Comparison of ENCODE assay signal across 28 mouse cellular contexts in the genomic region with DNA sequence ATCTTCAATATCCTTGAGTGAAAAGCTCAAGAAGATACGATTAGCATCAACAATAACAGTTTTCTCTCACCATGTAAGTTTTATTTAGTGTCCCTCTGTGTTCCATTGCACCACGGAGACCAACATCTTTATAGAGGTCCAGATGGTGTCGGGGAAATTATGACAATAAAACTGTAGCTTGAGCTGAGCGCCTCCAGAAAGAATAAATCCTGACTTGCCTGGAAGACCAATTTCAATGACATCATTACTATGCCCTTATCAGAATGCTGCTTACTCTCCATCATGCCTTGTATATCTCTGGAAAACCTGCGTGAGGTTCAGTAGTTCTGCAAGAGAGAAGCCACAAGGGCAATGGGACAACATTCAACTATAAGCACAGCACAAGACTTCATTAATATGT.
A peak's percentile ranks its signal among the peaks of the same experiment; 100 is the strongest.
DNase-seq lines count a peak whose midpoint lies in the region; ATAC-seq lines count a peak whose summit lies in the region.
"Had no signal": no experiment of that assay in that cellular context is flagged by ENCODE, and none has a peak within 500 bp of the region (broad histone marks: within the 10 kb centered on the region; RNA-seq: fewer than 3 reads in every experiment).

No protein-coding gene starts in this region.

- no peaks in the 10 kb centered on the region for H3K27me3 ChIP-seq in midbrain, embryonic 11.5 days (ENCODE audit: control insufficient read depth, insufficient read depth, low read length)
- H3K27me3 ChIP-seq in midbrain, embryonic 16.5 days (ENCODE audit: control insufficient read depth, insufficient read depth, low read depth, low read length), result no peaks in the 10 kb centered on the region
- H3K27me3 ChIP-seq in neural tube, embryonic 14.5 days (ENCODE audit: control insufficient read depth, insufficient read depth, low read length), result no peaks in the 10 kb centered on the region
- H3K27me3 ChIP-seq: CH12.LX; embryonic facial prominence, embryonic 13.5 days; embryonic facial prominence, embryonic 15.5 days; forebrain, embryonic 12.5 days; Patski had no signal

- H3K4me3 ChIP-seq in midbrain, embryonic 11.5 days (ENCODE audit: low read depth, low read length), result no peak overlapping the region
- H3K4me3 ChIP-seq in midbrain, embryonic 16.5 days (ENCODE audit: low read depth, low read length), result no peak overlapping the region
- H3K4me3 ChIP-seq in neural tube, embryonic 14.5 days (ENCODE audit: low read depth, low read length), result no peak overlapping the region
- H3K4me3 ChIP-seq: embryonic facial prominence, embryonic 13.5 days; embryonic facial prominence, embryonic 15.5 days; erythroblast, embryonic 14.5 days; forebrain, embryonic 10.5 days; forebrain, embryonic 12.5 days had no signal

- WGBS in midbrain, embryonic 11.5 days, result 85% methylated on average over 5 of the region's 5 CpGs
- WGBS in midbrain, embryonic 16.5 days, result 87% methylated on average over 5 of the region's 5 CpGs
- 48% methylated on average over 5 of the region's 5 CpGs for WGBS in neural tube, embryonic 14.5 days

- no peaks in the 10 kb centered on the region for H3K9me3 ChIP-seq in midbrain, embryonic 11.5 days (ENCODE audit: control insufficient read depth, low read length)
- H3K9me3 ChIP-seq in midbrain, embryonic 16.5 days (replicated peaks; ENCODE audit: control insufficient read depth, low read length, poor library complexity, severe bottlenecking), result no peaks in the 10 kb centered on the region
- H3K9me3 ChIP-seq in neural tube, embryonic 14.5 days (ENCODE audit: control insufficient read depth, low read length), result no peaks in the 10 kb centered on the region
- H3K9me3 ChIP-seq: embryonic facial prominence, embryonic 13.5 days; embryonic facial prominence, embryonic 15.5 days; forebrain, embryonic 10.5 days; forebrain, embryonic 12.5 days; G1E had no signal

- no peaks in the 10 kb centered on the region for H3K4me1 ChIP-seq in midbrain, embryonic 11.5 days (ENCODE audit: control insufficient read depth, insufficient read depth, low read length)
- H3K4me1 ChIP-seq in midbrain, embryonic 16.5 days (ENCODE audit: control insufficient read depth, insufficient read depth, low read length), result no peaks in the 10 kb centered on the region
- no peaks in the 10 kb centered on the region for H3K4me1 ChIP-seq in neural tube, embryonic 14.5 days (ENCODE audit: control insufficient read depth, insufficient read depth, low read length)
- H3K4me1 ChIP-seq: embryonic facial prominence, embryonic 13.5 days; embryonic facial prominence, embryonic 15.5 days; forebrain, embryonic 10.5 days; forebrain, embryonic 12.5 days had no signal

- H3K4me2 ChIP-seq in midbrain, embryonic 11.5 days, result no peak overlapping the region
- H3K4me2 ChIP-seq in midbrain, embryonic 16.5 days (ENCODE audit: low read length), result no peak overlapping the region
- no peak overlapping the region for H3K4me2 ChIP-seq in neural tube, embryonic 14.5 days (ENCODE audit: low read depth, low read length)
- H3K4me2 ChIP-seq: embryonic facial prominence, embryonic 13.5 days; embryonic facial prominence, embryonic 15.5 days; forebrain, embryonic 12.5 days had no signal

- no peak for ATAC-seq in midbrain, embryonic 11.5 days (ENCODE audit: low FRiP score)
- no peak for ATAC-seq in midbrain, embryonic 16.5 days
- peak; percentile 80; the same call in 1 of the 2 replicates for ATAC-seq in neural tube, embryonic 14.5 days (ENCODE audit: low read depth)
- no peak for ATAC-seq in inflammation-experienced regulatory T-cells, adult 6 months
- ATAC-seq: activated CD4-positive, CD25-positive, alpha-beta regulatory T cell, adult 4 months; CD4-positive, CD25-positive, alpha-beta regulatory T cell, adult 4 months; forebrain, embryonic 16.5 days; Patski had no signal

- H3K36me3 ChIP-seq in midbrain, embryonic 11.5 days (ENCODE audit: control insufficient read depth, insufficient read depth, low read length), result no peaks in the 10 kb centered on the region
- no peaks in the 10 kb centered on the region for H3K36me3 ChIP-seq in midbrain, embryonic 16.5 days (ENCODE audit: control insufficient read depth, insufficient read depth, low read length)
- H3K36me3 ChIP-seq in neural tube, embryonic 14.5 days (ENCODE audit: control insufficient read depth, insufficient read depth, low read length), result no peaks in the 10 kb centered on the region
- H3K36me3 ChIP-seq: embryonic facial prominence, embryonic 13.5 days; embryonic facial prominence, embryonic 15.5 days; forebrain, embryonic 10.5 days; forebrain, embryonic 12.5 days; G1E had no signal

- peak; percentile 58 for DNase-seq in cerebellum, adult 9-10 months
- no peak for DNase-seq in cerebellum, adult 11-12 months
- peak; percentile 31 for DNase-seq in midbrain, embryonic 11.5 days (ENCODE audit: low spot score, missing footprints)
- peak; percentile 68 for DNase-seq in brain, adult 2 months (ENCODE audit: low read depth, low spot score)
- DNase-seq in urinary bladder, postnatal 4 days (ENCODE audit: low spot score in 2 of 2), result no peak
- DNase-seq: adrenal gland, adult 8-10 months; adrenal gland, postnatal 14 days; adrenal gland, postnatal 36 days; B cell, adult 2 months; cerebellum, adult 11 months; cerebellum, adult 9-11 months; cerebellum, postnatal 14 days; cerebellum, postnatal 36 days; embryo, embryonic 11 days had no signal

- H3K27ac ChIP-seq in midbrain, embryonic 11.5 days (ENCODE audit: low read depth, low read length), result no peak overlapping the region
- H3K27ac ChIP-seq in midbrain, embryonic 16.5 days (ENCODE audit: low read length), result no peak overlapping the region
- H3K27ac ChIP-seq in neural tube, embryonic 14.5 days (ENCODE audit: low read depth, low read length), result no peak overlapping the region
- H3K27ac ChIP-seq: embryonic facial prominence, embryonic 13.5 days; embryonic facial prominence, embryonic 15.5 days; forebrain, embryonic 10.5 days; forebrain, embryonic 12.5 days had no signal

- no peak overlapping the region for H3K9ac ChIP-seq in midbrain, embryonic 11.5 days (ENCODE audit: low read length)
- no peak overlapping the region for H3K9ac ChIP-seq in midbrain, embryonic 16.5 days (ENCODE audit: low read depth, low read length)
- no peak overlapping the region for H3K9ac ChIP-seq in neural tube, embryonic 14.5 days (replicated peaks; ENCODE audit: low read depth, low read length)
- H3K9ac ChIP-seq: embryonic facial prominence, embryonic 13.5 days; embryonic facial prominence, embryonic 15.5 days; forebrain, embryonic 12.5 days had no signal

Comparison
In these comparisons a context has a peak if more than half of its experiments do, and no peak if none do; other contexts are left out.
1. DNase-seq: peak in cerebellum, adult 9-10 months (single experiment), midbrain, embryonic 11.5 days (single experiment) and brain, adult 2 months (single experiment); none in cerebellum, adult 11-12 months (single experiment) and urinary bladder, postnatal 4 days (0 of 2).